Mouse (Mus musculus): ENCODE results near the gene Ank2.

DNA sequence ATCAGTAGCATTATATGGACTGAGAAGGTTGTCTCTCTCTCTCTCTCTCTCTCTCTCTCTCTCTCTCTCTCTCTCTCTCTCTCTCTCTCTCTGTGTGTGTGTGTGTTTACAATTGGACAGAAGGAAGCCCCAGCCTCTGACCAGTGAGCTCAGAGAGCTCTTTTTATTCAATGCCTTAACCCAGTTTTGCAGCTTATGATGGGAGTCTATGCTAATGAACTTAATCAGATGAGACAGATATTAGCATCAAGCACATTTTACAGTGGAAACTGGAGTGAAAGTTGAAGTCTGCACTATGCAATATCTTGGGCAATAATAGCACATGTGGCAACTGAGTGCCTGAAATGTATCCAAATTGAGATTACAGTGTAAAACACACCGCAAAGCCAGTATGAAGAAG, 16.1 kb upstream of the Ank2 start:
- TF ChIP-seq POLR2A (IDR thresholded peaks at IDR 0.05; ENCODE audit: insufficient read depth, low read depth, low read length) (no peak), CTCF (IDR thresholded peaks at IDR 0.05; ENCODE audit: insufficient read depth, low read depth, low read length) (no peak)
